Mouse (Mus musculus): Measurements from ENCODE around the gene Tmem232.

DNA sequence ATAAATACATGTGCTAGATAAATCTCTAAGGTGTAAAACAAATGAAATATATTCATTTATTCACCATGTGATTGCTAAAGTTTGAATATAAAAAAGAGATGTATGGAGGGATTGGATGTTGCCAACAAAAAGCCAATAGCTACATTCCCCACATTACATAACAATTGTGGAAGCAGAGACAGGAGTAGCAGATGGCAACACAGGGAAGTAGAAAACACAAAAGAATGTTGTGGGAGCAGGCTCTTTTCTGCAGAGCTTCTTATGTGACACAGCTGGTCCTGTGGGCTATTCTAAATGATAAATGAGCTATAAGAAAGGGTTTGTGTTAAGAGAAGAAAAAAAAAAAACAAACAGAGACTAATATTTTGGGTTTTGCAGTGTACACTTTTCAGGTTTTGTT, 240.6 kb downstream of the Tmem232 start:
- no peak for TF ChIP-seq EP300 (IDR thresholded peaks at IDR 0.05)
- TF ChIP-seq CTCF (IDR thresholded peaks at IDR 0.05): no peak

Data from lung, postnatal 0 days (tissue).